Mouse (Mus musculus) megakaryocyte progenitor cell, adult 5-6 weeks (primary cell): ENCODE data around the gene Fam198b. TPM values are rescaled to one million over a fixed set of nuclear protein-coding genes. Genes with fewer than 3 reads are reported as not detected.

ENCODE experiments used
- ATAC-seq: replicated peaks from 2 replicates; pipeline ENCODE4 v1.8.0; 2016; ENCODE audit warnings: mild to moderate bottlenecking, moderate TSS enrichment, inconsistent platforms; ENCODE audit not compliant: poor library complexity
- total RNA-seq, 2 experiments: library from RNA; stranded (forward) in 1 of 2; stranded (reverse) in 1 of 2; fragments of 157-497, 149-512 nt in 1 of 2; fragments of 200-1000 nt in 1 of 2; gene quantifications; 2 replicates each; pipeline versions ENCODE4 v1.2.3 to v1.2.4; 2015 to 2017

Gene Fam198b
- total RNA-seq (2015) (0.12 and 2.8 TPM in 2 replicates), total RNA-seq (2017) (0.04 and 2.6 TPM in 2 replicates)

- ATAC-seq, result no peak
These were observed at the start of gene Fam198b for GRCm38 (mm10) chr3:79884305-79884704. TSS of gene Fam198b (plus strand) at chr3:79884533.

- ATAC-seq, result peak; percentile 59
These were observed 45.6 kb upstream of the Fam198b start for GRCm38 (mm10) chr3:79838751-79839150.

GRCm38 (mm10) chr3:79841475-79841874 is 42.9 kb upstream of the Fam198b start:
- ATAC-seq, result no peak

GRCm38 (mm10) chr3:79842165-79842564 is 42.2 kb upstream of the Fam198b start:
- peak; percentile 53 for ATAC-seq

DNA sequence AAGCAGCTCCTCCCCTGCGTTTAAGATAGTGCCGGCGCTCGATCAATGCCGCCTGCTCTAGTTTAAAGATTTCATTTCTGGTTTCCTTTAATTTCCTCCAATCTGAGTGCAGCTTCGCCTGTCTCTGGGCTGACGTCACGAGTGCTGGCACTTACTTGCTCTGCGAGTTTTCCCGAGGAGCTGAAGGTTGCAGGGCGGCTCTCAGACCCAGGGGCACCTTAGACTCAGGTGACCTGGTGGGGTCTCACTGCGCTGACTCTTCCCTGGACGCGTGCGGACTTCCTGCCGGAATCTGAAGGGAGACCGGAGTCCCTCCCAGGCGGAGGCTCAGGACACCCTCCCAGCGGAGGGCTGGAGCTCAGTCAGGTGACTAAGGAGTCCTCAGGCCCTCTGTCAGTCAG is 41.7 kb upstream of the Fam198b start:
- ATAC-seq, result peak; percentile 81

- peak; percentile 66 for ATAC-seq
These were observed 40.3 kb upstream of the Fam198b start for GRCm38 (mm10) chr3:79843999-79844398.

GRCm38 (mm10) chr3:79846633-79847032 is 37.7 kb upstream of the Fam198b start:
- ATAC-seq, result peak; percentile 24; the same call in 1 of the 2 replicates

GRCm38 (mm10) chr3:79848841-79849240 is 35.5 kb upstream of the Fam198b start:
- no peak for ATAC-seq

DNA sequence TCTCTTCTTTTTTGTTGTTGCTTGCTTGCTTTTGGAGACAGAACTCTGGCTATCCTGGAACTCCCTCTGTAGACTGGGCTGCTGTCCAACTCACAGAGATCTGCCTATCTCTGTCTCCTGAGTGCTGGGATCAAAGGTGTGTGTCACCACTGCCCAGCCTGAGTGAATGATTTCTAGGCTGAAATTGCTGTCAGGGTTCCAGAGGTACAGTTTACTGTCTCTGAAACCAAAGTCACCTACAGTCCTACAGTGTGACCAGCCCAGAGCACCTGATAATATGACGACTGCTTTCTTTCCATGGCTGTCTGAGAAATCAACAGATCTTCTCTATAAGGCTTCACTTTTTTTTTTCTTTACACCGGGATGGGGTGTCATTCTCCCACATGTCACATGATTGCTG is 34.7 kb upstream of the Fam198b start:
- no peak for ATAC-seq

- ATAC-seq, result no peak
These were observed 33.7 kb upstream of the Fam198b start for GRCm38 (mm10) chr3:79850656-79851055.

DNA sequence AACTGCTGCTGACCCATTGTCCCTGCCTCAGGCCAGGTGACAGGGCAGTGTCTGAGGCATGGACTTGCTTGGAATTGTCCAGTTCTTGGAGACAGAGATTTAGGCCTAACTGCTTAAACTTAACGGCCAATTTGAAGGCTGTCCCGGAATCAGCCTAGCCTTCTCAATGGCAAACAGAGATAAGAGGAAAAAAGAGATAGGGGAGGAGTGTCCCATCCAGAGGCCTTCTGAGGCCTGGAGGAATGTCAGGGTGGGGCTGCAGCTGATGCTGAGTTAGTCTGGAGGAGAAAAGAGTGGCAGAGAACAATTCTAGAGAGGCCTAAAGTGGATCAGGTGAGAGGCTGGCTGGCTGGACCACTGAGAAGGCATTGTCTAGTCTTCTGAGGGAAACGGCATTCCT is 32.2 kb upstream of the Fam198b start:
- no peak for ATAC-seq

GRCm38 (mm10) chr3:79852654-79853166 is 31.6 kb upstream of the Fam198b start, which contains the start of gene Tmem144:
TSS of gene Tmem144 (minus strand) at chr3:79852773.
- peak; percentile 58 for ATAC-seq

- ATAC-seq, result no peak
These were observed 26.6 kb upstream of the Fam198b start for GRCm38 (mm10) chr3:79857780-79858179.

GRCm38 (mm10) chr3:79858221-79858620 is 26.1 kb upstream of the Fam198b start:
- ATAC-seq, result no peak

DNA sequence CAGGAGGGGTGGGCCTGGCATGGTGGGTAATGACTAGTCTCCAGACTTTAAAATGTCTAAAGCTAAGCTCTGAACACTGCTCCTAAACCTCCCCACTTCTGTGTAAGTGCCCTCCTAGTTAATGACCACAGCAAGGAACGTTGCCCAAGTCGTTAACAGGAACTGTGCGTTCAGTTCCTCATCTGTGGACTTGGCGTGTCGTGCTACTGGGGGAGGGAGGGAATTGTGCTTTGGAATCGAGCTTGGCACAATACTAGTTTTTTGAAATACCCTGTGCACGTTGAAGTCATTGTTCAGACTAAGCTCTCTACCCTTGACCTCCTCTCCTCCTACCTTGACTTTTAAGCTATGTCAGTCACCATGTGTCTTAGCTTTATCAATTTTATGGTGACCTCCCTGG is 19.5 kb upstream of the Fam198b start:
- peak; percentile 97 for ATAC-seq

GRCm38 (mm10) chr3:79866089-79866488 is 18.2 kb upstream of the Fam198b start:
- no peak for ATAC-seq

GRCm38 (mm10) chr3:79866526-79866925 is 17.8 kb upstream of the Fam198b start:
- no peak for ATAC-seq

DNA sequence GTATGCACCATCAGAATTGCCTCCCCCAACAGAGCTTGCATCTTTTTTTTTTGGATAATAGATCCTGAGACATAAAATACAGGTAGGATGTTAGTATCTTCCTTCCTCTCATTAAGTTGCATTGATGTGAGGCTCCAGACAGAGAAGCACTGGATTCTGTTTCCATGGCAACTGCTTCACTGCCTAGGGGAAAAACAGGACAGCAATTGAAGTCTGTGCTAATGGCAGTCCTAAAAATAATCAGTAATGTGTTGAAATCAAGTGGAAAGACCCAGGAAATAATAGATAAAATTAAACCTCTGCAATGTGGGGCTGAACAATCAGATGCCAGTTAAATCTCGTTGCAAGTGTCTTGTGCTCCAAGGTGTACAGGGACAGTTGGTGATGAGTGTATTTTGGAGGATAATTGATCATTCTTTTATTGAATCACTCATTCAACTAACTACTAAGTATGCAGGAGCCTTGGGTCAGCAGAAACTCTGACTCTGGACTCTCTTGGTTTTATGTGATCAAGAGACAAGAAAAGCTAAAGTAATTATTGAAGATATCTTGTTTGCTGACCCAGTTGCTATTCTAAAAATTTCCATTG is 17.1 kb upstream of the Fam198b start:
- ATAC-seq, result no peak

DNA sequence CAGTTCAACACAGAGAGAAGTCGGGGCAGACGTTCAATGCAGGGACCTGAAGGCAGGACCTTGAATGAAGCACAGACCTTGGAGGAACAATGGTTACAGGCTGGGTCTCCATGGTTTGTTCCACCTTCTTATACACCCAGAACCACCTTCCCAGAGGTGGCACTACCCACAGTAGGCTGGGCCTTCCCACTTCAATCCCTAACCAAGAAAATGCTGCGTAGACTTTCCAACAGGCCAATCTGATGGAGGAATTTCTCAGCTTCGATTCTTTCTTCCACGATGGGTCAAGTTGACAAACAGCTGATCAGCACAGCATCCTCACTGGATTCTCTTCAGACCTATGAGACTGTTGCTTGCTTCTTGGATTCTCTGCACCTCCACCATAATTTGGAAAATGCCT is 8.9 kb upstream of the Fam198b start:
- no peak for ATAC-seq

DNA sequence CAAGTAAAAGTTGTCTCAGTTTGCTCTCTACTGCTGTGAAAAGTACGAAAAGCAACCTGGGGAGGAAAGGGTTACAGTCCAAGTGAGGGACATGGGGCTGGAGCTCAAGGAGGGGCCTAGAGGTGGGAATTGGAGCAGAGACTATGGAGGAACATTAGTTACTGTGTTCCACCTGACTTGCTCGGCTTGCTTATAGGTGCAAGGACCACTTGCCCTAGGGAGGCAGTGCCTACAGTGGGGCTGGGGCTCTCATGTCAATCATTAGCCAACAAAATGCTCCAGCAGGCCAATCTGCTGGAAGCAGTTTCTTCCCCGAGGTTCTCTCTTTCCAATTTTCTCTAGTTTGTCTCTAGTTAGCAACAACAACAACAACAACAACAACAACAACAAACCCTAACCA is 6.0 kb upstream of the Fam198b start:
- ATAC-seq, result no peak

- no peak for ATAC-seq
These were observed 5.1 kb upstream of the Fam198b start for GRCm38 (mm10) chr3:79879246-79879645.

DNA sequence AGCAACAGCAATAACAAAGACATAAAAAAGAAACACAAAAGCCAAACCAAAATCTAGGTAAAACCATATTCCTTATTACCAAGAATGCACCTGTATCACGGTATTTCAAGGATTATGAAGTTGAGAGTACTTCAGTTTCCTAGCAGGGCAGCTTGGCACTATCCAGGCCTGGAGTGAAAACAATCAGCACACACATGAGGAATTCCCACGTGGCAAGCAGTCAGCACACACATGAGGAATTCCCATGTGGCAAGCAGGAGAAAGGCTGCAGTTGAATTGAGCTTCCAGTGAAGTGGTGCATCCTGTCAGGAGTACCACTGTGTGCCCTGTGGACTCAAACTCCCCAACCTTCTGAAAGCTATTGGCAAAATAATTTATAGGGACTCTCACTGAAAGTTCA is 2.7 kb upstream of the Fam198b start:
- ATAC-seq, result no peak

DNA sequence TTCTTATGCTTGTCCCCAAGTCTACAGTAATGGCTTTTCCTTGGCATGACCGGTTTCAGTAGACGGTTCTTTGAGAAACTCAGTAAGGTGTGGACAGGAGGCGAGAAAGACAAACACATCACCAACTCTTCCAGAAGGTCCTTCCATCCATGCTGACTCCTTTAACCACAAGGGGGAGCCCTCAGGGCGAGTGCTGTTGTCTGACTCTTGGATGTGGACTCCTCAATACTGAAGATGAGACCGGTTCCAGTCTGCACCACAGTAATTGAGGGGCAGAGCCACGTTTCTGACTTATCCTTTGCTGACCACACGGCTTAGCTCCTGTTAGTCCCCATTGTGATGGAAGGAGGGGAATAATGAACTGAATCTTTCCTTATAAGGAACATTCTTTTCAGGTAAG is 1.2 kb upstream of the Fam198b start:
- peak; percentile 72 for ATAC-seq
